Mouse (Mus musculus): ENCODE results near the gene Lyg2. TPM values are rescaled to one million over a fixed set of nuclear protein-coding genes. Genes with fewer than 3 reads are reported as not detected.
A peak's percentile ranks its signal among the peaks of the same experiment; 100 is the strongest.

Lyg2 gene
- polyA plus RNA-seq, 1 experiment from 2014 or later: not detected

GRCm38 (mm10) chr1:37891400-37891799 lies 24.9 kb downstream of the Lyg2 start:
- Histone ChIP-seq H3K36me3 (ENCODE audit: control insufficient read depth, insufficient read depth, low read length) (peaks cover 6% of the 10 kb centered on the region), H3K4me1 (ENCODE audit: control insufficient read depth, insufficient read depth, low read length) (peaks cover 13% of the 10 kb centered on the region; the same call in 1 of the 2 replicates), H3K27ac (ENCODE audit: low read depth, low read length) (no peak overlapping the region), H3K4me2 (ENCODE audit: low read depth, low read length) (peak overlapping the region; percentile 79), H3K9me3 (ENCODE audit: control insufficient read depth, low read length) (no peaks in the 10 kb centered on the region), H3K9ac (replicated peaks; ENCODE audit: low read depth, low read length) (no peak overlapping the region), H3K27me3 (ENCODE audit: control insufficient read depth, insufficient read depth, low read length) (no peaks in the 10 kb centered on the region), H3K4me3 (ENCODE audit: low read depth, low read length) (0 out of 2 replicates have a peak overlapping the region, but pooled peaks have one; percentile 51)
- WGBS: 74% methylated on average over 3 of the region's 3 CpGs
- ATAC-seq (ENCODE audit: low read depth): no peak

- Histone ChIP-seq H3K27me3 (ENCODE audit: control insufficient read depth, insufficient read depth, low read length) (no peaks in the 10 kb centered on the region), H3K4me1 (ENCODE audit: control insufficient read depth, insufficient read depth, low read length) (peaks cover 13% of the 10 kb centered on the region; the same call in 1 of the 2 replicates), H3K27ac (ENCODE audit: low read depth, low read length) (peak within 1 kb of the TSS; percentile 30; the same call in 1 of the 2 replicates), H3K9ac (replicated peaks; ENCODE audit: low read depth, low read length) (peak within 1 kb of the TSS; percentile 52), H3K9me3 (ENCODE audit: control insufficient read depth, low read length) (no peaks in the 10 kb centered on the region), H3K4me3 (ENCODE audit: low read depth, low read length) (peak within 1 kb of the TSS; percentile 51), H3K4me2 (ENCODE audit: low read depth, low read length) (peak within 1 kb of the TSS; percentile 79), H3K36me3 (ENCODE audit: control insufficient read depth, insufficient read depth, low read length) (peaks cover 6% of the 10 kb centered on the region; the same call in 1 of the 2 replicates)
- peak; percentile 92 for ATAC-seq (ENCODE audit: low read depth)
- under 1% methylated on average over 41 of the region's 41 CpGs for WGBS
Observed at GRCm38 (mm10) chr1:37890025-37890652, 26.2 kb downstream of the Lyg2 start, which contains the start of the genes Mitd1 and Mrpl30. TSS of gene Mitd1 (minus strand) at chr1:37890411. TSS of gene Mrpl30 (plus strand) at chr1:37890477.

GRCm38 (mm10) chr1:37889206-37889605 lies 27.1 kb downstream of the Lyg2 start:
- H3K27me3 ChIP-seq (ENCODE audit: control insufficient read depth, insufficient read depth, low read length): no peaks in the 10 kb centered on the region

GRCm38 (mm10) chr1:37884451-37884850 lies 31.8 kb downstream of the Lyg2 start:
- Histone ChIP-seq H3K9ac (replicated peaks; ENCODE audit: low read depth, low read length) (no peak overlapping the region), H3K27ac (ENCODE audit: low read depth, low read length) (no peak overlapping the region), H3K4me2 (ENCODE audit: low read depth, low read length) (no peak overlapping the region), H3K27me3 (ENCODE audit: control insufficient read depth, insufficient read depth, low read length) (no peaks in the 10 kb centered on the region), H3K4me3 (ENCODE audit: low read depth, low read length) (no peak overlapping the region), H3K4me1 (ENCODE audit: control insufficient read depth, insufficient read depth, low read length) (peaks cover 4% of the 10 kb centered on the region; the same call in 1 of the 2 replicates), H3K36me3 (ENCODE audit: control insufficient read depth, insufficient read depth, low read length) (peaks cover 11% of the 10 kb centered on the region), H3K9me3 (ENCODE audit: control insufficient read depth, low read length) (no peaks in the 10 kb centered on the region)
- no peak for ATAC-seq (ENCODE audit: low read depth)
- 90% methylated on average over 4 of the region's 4 CpGs for WGBS

More at GRCm38 (mm10) chr1:37889206-37889605, 27.1 kb downstream of the Lyg2 start:
- Histone ChIP-seq H3K36me3 (ENCODE audit: control insufficient read depth, insufficient read depth, low read length) (peaks cover 4% of the 10 kb centered on the region; the same call in 1 of the 2 replicates), H3K4me2 (ENCODE audit: low read depth, low read length) (peak overlapping the region; percentile 79), H3K4me1 (ENCODE audit: control insufficient read depth, insufficient read depth, low read length) (peaks cover 13% of the 10 kb centered on the region; the same call in 1 of the 2 replicates), H3K4me3 (ENCODE audit: low read depth, low read length) (peak overlapping the region; percentile 51; the same call in 1 of the 2 replicates), H3K27ac (ENCODE audit: low read depth, low read length) (no peak overlapping the region), H3K9me3 (ENCODE audit: control insufficient read depth, low read length) (no peaks in the 10 kb centered on the region), H3K9ac (replicated peaks; ENCODE audit: low read depth, low read length) (no peak overlapping the region)
- 87% methylated on average over 7 of the region's 7 CpGs for WGBS
- no peak for ATAC-seq (ENCODE audit: low read depth)

- no peak for ATAC-seq (ENCODE audit: low read depth)
- Histone ChIP-seq H3K9me3 (ENCODE audit: control insufficient read depth, low read length) (no peaks in the 10 kb centered on the region), H3K36me3 (ENCODE audit: control insufficient read depth, insufficient read depth, low read length) (peaks cover 20% of the 10 kb centered on the region), H3K27ac (ENCODE audit: low read depth, low read length) (no peak overlapping the region), H3K4me3 (ENCODE audit: low read depth, low read length) (no peak overlapping the region), H3K4me1 (ENCODE audit: control insufficient read depth, insufficient read depth, low read length) (no peaks in the 10 kb centered on the region), H3K4me2 (ENCODE audit: low read depth, low read length) (no peak overlapping the region), H3K27me3 (ENCODE audit: control insufficient read depth, insufficient read depth, low read length) (no peaks in the 10 kb centered on the region), H3K9ac (replicated peaks; ENCODE audit: low read depth, low read length) (no peak overlapping the region)
- WGBS: 96% methylated on average over 4 of the region's 4 CpGs
Observed at GRCm38 (mm10) chr1:37883411-37883810, 32.9 kb downstream of the Lyg2 start.

- no peak overlapping the region for H3K4me3 ChIP-seq (ENCODE audit: low read depth, low read length)
- no peak overlapping the region for H3K9ac ChIP-seq (replicated peaks; ENCODE audit: low read depth, low read length)
- H3K36me3 ChIP-seq (ENCODE audit: control insufficient read depth, insufficient read depth, low read length): peaks cover 26% of the 10 kb centered on the region
- no peaks in the 10 kb centered on the region for H3K27me3 ChIP-seq (ENCODE audit: control insufficient read depth, insufficient read depth, low read length)
- ATAC-seq (ENCODE audit: low read depth): no peak
- H3K4me2 ChIP-seq (ENCODE audit: low read depth, low read length): no peak overlapping the region
- WGBS: 97% methylated on average over 13 of the region's 13 CpGs
- H3K4me1 ChIP-seq (ENCODE audit: control insufficient read depth, insufficient read depth, low read length): no peaks in the 10 kb centered on the region
- no peak overlapping the region for H3K27ac ChIP-seq (ENCODE audit: low read depth, low read length)
- peaks cover 3% of the 10 kb centered on the region; the same call in 1 of the 2 replicates for H3K9me3 ChIP-seq (ENCODE audit: control insufficient read depth, low read length)
Observed at GRCm38 (mm10) chr1:37877736-37878460, 38.4 kb downstream of the Lyg2 start.

GRCm38 (mm10) chr1:37873157-37873556 lies 43.1 kb downstream of the Lyg2 start:
- no peak overlapping the region for H3K9ac ChIP-seq (replicated peaks; ENCODE audit: low read depth, low read length)
- WGBS: 94% methylated on average over 4 of the region's 4 CpGs
- peaks cover 3% of the 10 kb centered on the region; the same call in 1 of the 2 replicates for H3K9me3 ChIP-seq (ENCODE audit: control insufficient read depth, low read length)
- H3K36me3 ChIP-seq (ENCODE audit: control insufficient read depth, insufficient read depth, low read length): 0 out of 2 replicates have a peak, but pooled peaks cover 6% of the 10 kb centered on the region
- no peak overlapping the region for H3K4me3 ChIP-seq (ENCODE audit: low read depth, low read length)
- H3K27me3 ChIP-seq (ENCODE audit: control insufficient read depth, insufficient read depth, low read length): no peaks in the 10 kb centered on the region
- ATAC-seq (ENCODE audit: low read depth): no peak
- peak overlapping the region; percentile 2; the same call in 1 of the 2 replicates for H3K4me2 ChIP-seq (ENCODE audit: low read depth, low read length)
- H3K27ac ChIP-seq (ENCODE audit: low read depth, low read length): no peak overlapping the region
- H3K4me1 ChIP-seq (ENCODE audit: control insufficient read depth, insufficient read depth, low read length): 0 out of 2 replicates have a peak, but pooled peaks cover 3% of the 10 kb centered on the region

- WGBS: 7% methylated on average over 33 of the region's 33 CpGs
Observed at GRCm38 (mm10) chr1:37872131-37873067, 43.9 kb downstream of the Lyg2 start.

More at GRCm38 (mm10) chr1:37872131-37873067, 43.9 kb downstream of the Lyg2 start:
- peak; percentile 93 for ATAC-seq (ENCODE audit: low read depth)
- peak overlapping the region; percentile 68 for H3K4me2 ChIP-seq (ENCODE audit: low read depth, low read length)
- peaks cover 3% of the 10 kb centered on the region; the same call in 1 of the 2 replicates for H3K9me3 ChIP-seq (ENCODE audit: control insufficient read depth, low read length)
- H3K27me3 ChIP-seq (ENCODE audit: control insufficient read depth, insufficient read depth, low read length): no peaks in the 10 kb centered on the region
- peak overlapping the region; percentile 40 for H3K4me3 ChIP-seq (ENCODE audit: low read depth, low read length)
- peak overlapping the region; percentile 48 for H3K9ac ChIP-seq (replicated peaks; ENCODE audit: low read depth, low read length)
- 0 out of 2 replicates have a peak, but pooled peaks cover 6% of the 10 kb centered on the region for H3K36me3 ChIP-seq (ENCODE audit: control insufficient read depth, insufficient read depth, low read length)
- H3K4me1 ChIP-seq (ENCODE audit: control insufficient read depth, insufficient read depth, low read length): 0 out of 2 replicates have a peak, but pooled peaks cover 3% of the 10 kb centered on the region
- H3K27ac ChIP-seq (ENCODE audit: low read depth, low read length): peak overlapping the region; percentile 45

All from neural tube, embryonic 14.5 days (tissue).